Comparison of ENCODE assay signal across 8 mouse cellular contexts in the genomic region with DNA sequence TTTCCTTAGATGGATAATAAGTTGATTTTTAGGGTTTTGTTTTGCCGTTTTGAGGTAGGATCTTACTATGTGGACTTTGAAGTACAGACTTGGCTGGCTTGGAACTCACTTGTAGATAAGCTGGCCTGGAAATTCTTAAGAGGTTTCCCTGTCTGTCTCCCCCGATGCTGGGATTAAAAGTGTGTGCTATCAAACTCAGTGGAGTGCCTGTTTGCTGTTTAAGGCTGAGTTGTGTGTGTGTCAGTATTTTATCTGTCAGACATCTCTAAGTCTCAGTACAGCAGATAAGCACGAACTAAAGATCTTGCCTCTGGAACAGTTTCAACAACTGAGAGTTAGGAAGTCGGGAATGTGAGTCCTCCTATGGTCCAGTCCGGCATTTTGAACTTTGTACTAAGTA. TPM values are rescaled to one million over a fixed set of nuclear protein-coding genes. Genes with fewer than 3 reads are reported as not detected.
A peak's percentile ranks its signal among the peaks of the same experiment; 100 is the strongest.
DNase-seq lines count a peak whose midpoint lies in the region; ATAC-seq and TF ChIP-seq lines count a peak whose summit lies in the region.

No protein-coding gene starts in this region.

- TF ChIP-seq POLR2A in kidney, adult 2 months (IDR thresholded peaks at IDR 0.05; ENCODE audit: low read depth, low read length) = no peak

- H3K27me3 ChIP-seq in kidney, adult 2 months (replicated peaks; ENCODE audit: control insufficient read depth, insufficient read depth, low read length) = no peaks in the 10 kb centered on the region
- no peaks in the 10 kb centered on the region for H3K27me3 ChIP-seq in intestine, embryonic 14.5 days (replicated peaks; ENCODE audit: control insufficient read depth, insufficient read depth, low read length)
- H3K27me3 ChIP-seq in midbrain, embryonic 16.5 days (ENCODE audit: control insufficient read depth, insufficient read depth, low read depth, low read length) = no peaks in the 10 kb centered on the region

- peak overlapping the region; percentile 37 for H3K4me3 ChIP-seq in kidney, adult 2 months (ENCODE audit: insufficient read depth, low read depth, low read length)
- H3K4me3 ChIP-seq in intestine, embryonic 14.5 days (ENCODE audit: low read depth, low read length) = peak overlapping the region; percentile 99
- H3K4me3 ChIP-seq in midbrain, embryonic 16.5 days (ENCODE audit: low read depth, low read length) = peak overlapping the region; percentile 76

- peaks cover 20% of the 10 kb centered on the region for H3K4me1 ChIP-seq in kidney, adult 2 months (ENCODE audit: control insufficient read depth, insufficient read depth, low read length)
- peaks cover 40% of the 10 kb centered on the region for H3K4me1 ChIP-seq in intestine, embryonic 14.5 days (replicated peaks; ENCODE audit: control insufficient read depth, insufficient read depth, low read length)
- peaks cover 38% of the 10 kb centered on the region for H3K4me1 ChIP-seq in midbrain, embryonic 16.5 days (ENCODE audit: control insufficient read depth, insufficient read depth, low read length)

- no peaks in the 10 kb centered on the region for H3K36me3 ChIP-seq in kidney, adult 2 months (ENCODE audit: control insufficient read depth, insufficient read depth, low read length)
- H3K36me3 ChIP-seq in intestine, embryonic 14.5 days (ENCODE audit: control insufficient read depth, insufficient read depth, low read length) = 0 out of 2 replicates have a peak, but pooled peaks cover 2% of the 10 kb centered on the region
- no peaks in the 10 kb centered on the region for H3K36me3 ChIP-seq in midbrain, embryonic 16.5 days (ENCODE audit: control insufficient read depth, insufficient read depth, low read length)

- no peak for ATAC-seq in intestine, embryonic 14.5 days (replicated peaks; ENCODE audit: low FRiP score, low TSS enrichment, low read depth)
- no peak for ATAC-seq in midbrain, embryonic 16.5 days

- DNase-seq in kidney, adult 2 months = peak; percentile 44
- no peak for DNase-seq in kidney, adult 11 months
- DNase-seq in c-Kit-negative CD71-positive TER-119-positive erythroid progenitor cells, embryonic 14.5 days (ENCODE audit: low read depth, low spot score) = peak; percentile 11
- DNase-seq in intestine, embryonic 14.5 days (ENCODE audit: low spot score) = peak; percentile 60
- no peak for DNase-seq in spleen, postnatal 4 days (ENCODE audit: low spot score in 2 of 2)
- DNase-seq in right cerebral cortex, postnatal 25 days = no peak
- DNase-seq in gastrocnemius, adult 18-20 months (ENCODE audit: low spot score) = no peak

- WGBS in kidney, adult 2 months = 5% methylated on average over 5 of the region's 5 CpGs
- 8% methylated on average over 5 of the region's 5 CpGs for WGBS in intestine, embryonic 14.5 days
- 23% methylated on average over 5 of the region's 5 CpGs for WGBS in midbrain, embryonic 16.5 days

- peak overlapping the region; percentile 74 for H3K4me2 ChIP-seq in intestine, embryonic 14.5 days (ENCODE audit: low read length)
- H3K4me2 ChIP-seq in midbrain, embryonic 16.5 days (ENCODE audit: low read length) = peak overlapping the region; percentile 73

- peak overlapping the region; percentile 98 for H3K9ac ChIP-seq in intestine, embryonic 14.5 days (ENCODE audit: low read length)
- H3K9ac ChIP-seq in midbrain, embryonic 16.5 days (ENCODE audit: low read depth, low read length) = peak overlapping the region; percentile 16; the same call in 1 of the 2 replicates

- H3K9me3 ChIP-seq in intestine, embryonic 14.5 days (ENCODE audit: control insufficient read depth, low read length) = no peaks in the 10 kb centered on the region
- H3K9me3 ChIP-seq in midbrain, embryonic 16.5 days (replicated peaks; ENCODE audit: control insufficient read depth, low read length, poor library complexity, severe bottlenecking) = no peaks in the 10 kb centered on the region

- no peak for TF ChIP-seq CTCF in kidney, adult 2 months (conservative IDR thresholded peaks at IDR 0.05; ENCODE audit: insufficient read depth, insufficient read length, low read depth, low read length)

- H3K27ac ChIP-seq in kidney, adult 2 months (ENCODE audit: insufficient read depth, low read depth, low read length) = peak overlapping the region; percentile 52
- peak overlapping the region; percentile 36; the same call in 1 of the 2 replicates for H3K27ac ChIP-seq in intestine, embryonic 14.5 days (ENCODE audit: low read depth)
- no peak overlapping the region for H3K27ac ChIP-seq in midbrain, embryonic 16.5 days (ENCODE audit: low read length)

RNA-seq across cellular contexts. Expression of gene Usp47, which starts 1.6 kb away (rescaled TPM):
- 11.5 and 15.5 TPM in 2 replicates for polyA plus RNA-seq in kidney, adult 2 months (2012; rRNA removed)
- polyA plus RNA-seq in intestine, embryonic 14.5 days (2014; fragmentation: Nextera tagmentation; extraction: Ambion mirVana) = 82.1 and 82.6 TPM in 2 replicates
- polyA plus RNA-seq in midbrain, embryonic 16.5 days (2015; fragmentation: Nextera tagmentation; extraction: Ambion mirVana) = 78.4 and 85.8 TPM in 2 replicates
- total RNA-seq in gastrocnemius, adult 18-20 months (2021) = 100 to 1,000 TPM; 225 to 256 TPM

Comparison
In these comparisons a context has a peak if more than half of its experiments do, and no peak if none do; other contexts are left out.
1. DNase-seq: peak in kidney, adult 2 months (single experiment), c-Kit-negative CD71-positive TER-119-positive erythroid progenitor cells, embryonic 14.5 days (single experiment) and intestine, embryonic 14.5 days (single experiment); none in kidney, adult 11 months (single experiment), spleen, postnatal 4 days (0 of 2), right cerebral cortex, postnatal 25 days (single experiment) and gastrocnemius, adult 18-20 months (single experiment).
2. H3K4me3 ChIP-seq: peak in every context shown above with its lines; median percentile 99 in intestine, embryonic 14.5 days; 76 in midbrain, embryonic 16.5 days; 37 in kidney, adult 2 months.